Mouse (Mus musculus): ENCODE data around the gene Gm5129. TPM values are rescaled to one million over a fixed set of nuclear protein-coding genes. Genes with fewer than 3 reads are reported as not detected.
A peak's percentile ranks its signal among the peaks of the same experiment; 100 is the strongest.
"Not testable (repeated sequence)": the region's sequence is repeated elsewhere in the genome, so short reads cannot be mapped to it uniquely, and the experiment has no call there.

Gm5129 gene
- polyA plus RNA-seq, 1 experiment from 2014 or later = not detected

DNA sequence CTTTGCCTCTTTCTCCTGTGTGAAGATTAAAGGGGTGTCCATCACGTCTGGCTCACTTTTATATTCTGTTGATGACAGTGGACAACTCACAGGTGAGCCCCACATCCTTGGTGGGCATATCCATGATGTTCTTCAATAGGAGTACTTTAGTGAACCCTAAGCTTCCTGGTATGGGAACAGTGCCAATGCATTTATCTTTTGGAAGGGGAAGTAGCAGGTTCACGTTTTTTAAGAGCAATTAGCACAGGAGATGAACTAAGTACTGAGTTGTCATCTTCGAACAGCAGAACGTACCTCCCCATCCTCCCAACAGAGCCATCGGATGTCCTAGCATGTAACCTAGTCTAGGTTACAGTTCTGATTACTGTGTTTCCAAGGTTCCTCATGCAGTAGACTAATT, 23.6 kb upstream of the Gm5129 start:
- no peaks in the 10 kb centered on the region for H3K27me3 ChIP-seq
- POLR2A ChIA-PET = interaction anchor here (0.6 kb wide), 1 partner anchor 239 kb away, joined by 5 read pairs; no protein-coding TSS in a partner anchor
- no peak for ATAC-seq
- no peak for DNase-seq (ENCODE audit: low read depth, low spot score)
- in situ Hi-C loops (cut with MboI; ENCODE audit: low pct_unique_long_range_greater_than_20kb) = no loop called here
- CTCF ChIA-PET = interaction anchor here (1.1 to 1.8 kb wide), 3 partner anchors 9 to 66 kb away, joined by 3 to 5 read pairs (median 4); no protein-coding TSS in a partner anchor
- no peak for TF ChIP-seq CTCF (IDR thresholded peaks at IDR 0.05)

DNA sequence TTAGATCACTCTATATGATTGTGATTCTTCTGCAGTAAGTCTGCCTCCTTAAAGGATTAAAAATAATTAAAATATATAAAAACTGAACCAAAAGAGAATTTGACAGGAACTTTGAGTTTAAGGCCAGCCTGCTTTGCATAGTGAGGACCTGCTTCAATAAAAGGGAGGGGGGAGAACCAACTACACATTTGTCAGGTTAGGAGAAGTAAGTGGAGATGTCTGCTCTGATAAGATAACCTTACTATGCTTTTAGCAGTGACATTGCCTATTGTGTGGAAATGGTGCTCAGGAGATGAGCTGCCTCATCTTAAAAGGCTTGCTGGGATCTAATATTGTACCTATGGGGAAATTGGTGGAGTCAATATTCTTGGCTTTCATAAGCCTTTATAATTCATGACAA, 17.2 kb upstream of the Gm5129 start:
- in situ Hi-C loops (cut with MboI; ENCODE audit: low pct_unique_long_range_greater_than_20kb) = no loop called here
- ChIA-PET POLR2A (no interaction called here), CTCF (no interaction called here)
- no peaks in the 10 kb centered on the region for H3K27me3 ChIP-seq
- DNase-seq (ENCODE audit: low read depth, low spot score) (no peak), ATAC-seq (no peak)
- TF ChIP-seq CTCF (IDR thresholded peaks at IDR 0.05) = no peak

DNA sequence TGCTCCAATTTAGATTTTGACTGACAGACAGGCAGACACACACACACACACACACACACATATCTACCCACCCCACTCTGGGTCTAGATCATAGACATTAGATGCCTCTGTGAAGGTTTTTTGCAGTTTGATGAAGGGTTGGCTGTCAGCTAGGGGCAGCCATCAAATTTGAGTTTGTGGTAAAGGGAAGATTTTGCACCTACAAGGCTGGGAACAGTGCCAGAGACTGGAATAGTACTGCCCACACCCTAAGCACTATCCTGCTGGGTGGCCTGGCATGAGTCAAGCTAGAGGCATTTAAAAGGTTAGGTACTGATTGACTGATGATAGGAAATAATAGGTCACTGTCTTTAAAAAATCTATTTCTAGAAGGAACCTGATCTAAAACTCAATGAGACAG, 15.6 kb upstream of the Gm5129 start:
- ChIA-PET CTCF (interaction anchor here (0.9 to 2.1 kb wide), 7 partner anchors 9 to 63 kb away, joined by 3 to 9 read pairs (median 3); no protein-coding TSS in a partner anchor), POLR2A (no interaction called here)
- no peak for ATAC-seq
- in situ Hi-C loops (cut with MboI; ENCODE audit: low pct_unique_long_range_greater_than_20kb) = no loop called here
- no peak for TF ChIP-seq CTCF (IDR thresholded peaks at IDR 0.05)
- no peak for DNase-seq (ENCODE audit: low read depth, low spot score)
- H3K27me3 ChIP-seq = no peaks in the 10 kb centered on the region

DNA sequence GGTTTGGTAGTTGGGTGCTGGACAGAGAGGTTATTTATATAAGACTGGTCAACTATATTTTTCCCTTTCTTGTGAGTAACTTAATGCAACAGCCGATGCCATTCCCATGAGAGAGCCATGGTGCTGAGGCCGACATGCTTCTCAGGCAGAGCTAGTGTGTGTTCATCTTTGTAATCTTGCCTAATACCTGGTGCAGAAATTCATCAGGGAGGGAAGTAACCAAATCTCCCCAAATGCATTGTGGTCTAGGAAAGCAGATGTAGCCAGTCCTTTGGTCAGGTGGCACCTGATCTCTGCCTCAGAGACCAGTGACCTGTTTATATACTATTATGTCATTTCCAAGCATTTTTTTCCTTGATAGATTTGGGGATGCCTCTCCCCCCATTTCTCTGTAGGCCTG, 11.9 kb upstream of the Gm5129 start:
- in situ Hi-C loops (cut with MboI; ENCODE audit: low pct_unique_long_range_greater_than_20kb) = no loop called here
- no peak for TF ChIP-seq CTCF (IDR thresholded peaks at IDR 0.05)
- DNase-seq (ENCODE audit: low read depth, low spot score) (no peak), ATAC-seq (no peak)
- POLR2A ChIA-PET = no interaction called here
- no peaks in the 10 kb centered on the region for H3K27me3 ChIP-seq
- CTCF ChIA-PET = no interaction called here

DNA sequence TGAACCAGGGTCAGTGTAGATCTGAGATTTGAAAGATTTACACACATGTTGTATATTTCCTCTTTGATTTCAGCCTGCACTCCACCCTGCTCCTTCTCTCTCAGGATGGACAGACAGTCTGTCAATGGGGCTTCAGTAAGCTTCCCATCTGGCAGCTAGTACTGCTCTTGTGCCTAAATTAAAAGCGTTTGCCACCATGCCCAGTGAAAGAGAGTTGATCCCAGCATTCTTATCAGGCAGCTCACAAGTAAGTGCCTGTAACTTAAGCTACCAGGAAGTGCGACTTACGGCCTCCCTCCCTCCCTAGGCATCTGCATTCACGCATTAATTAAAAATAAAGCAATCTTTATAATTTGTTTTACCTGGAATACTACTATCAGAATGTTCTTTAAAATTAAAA, 5.4 kb upstream of the Gm5129 start:
- no peak for ATAC-seq
- ChIA-PET CTCF (interaction anchor here (1.5 to 2.3 kb wide), 3 partner anchors 9 to 19 kb away, joined by 5 to 9 read pairs (median 5); no protein-coding TSS in a partner anchor), POLR2A (interaction anchor here (0.5 kb wide), 1 partner anchor 11 kb away, joined by 3 read pairs; no protein-coding TSS in a partner anchor)
- TF ChIP-seq CTCF (IDR thresholded peaks at IDR 0.05) = no peak
- no peak for DNase-seq (ENCODE audit: low read depth, low spot score)
- H3K27me3 ChIP-seq = no peaks in the 10 kb centered on the region
- in situ Hi-C loops (cut with MboI; ENCODE audit: low pct_unique_long_range_greater_than_20kb) = no loop called here

DNA sequence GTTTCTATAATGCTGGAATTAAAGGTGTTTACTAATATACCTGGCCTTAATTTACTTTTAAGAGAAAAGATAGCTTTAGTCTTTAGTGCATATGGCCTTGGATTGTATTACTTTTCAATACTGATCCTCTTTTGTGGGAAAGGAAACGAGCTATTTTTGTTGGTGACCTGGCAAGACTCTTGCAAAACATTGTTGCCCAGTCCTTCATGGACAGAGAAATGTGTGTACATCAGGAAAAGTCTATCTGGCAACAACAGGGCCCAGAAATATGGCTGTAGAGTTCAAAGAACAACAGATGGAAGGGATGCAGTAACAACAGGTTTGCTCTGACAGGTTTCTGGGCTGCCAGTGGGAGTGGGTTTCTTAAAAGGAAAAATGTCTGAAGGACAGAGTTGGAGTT, 4.9 kb upstream of the Gm5129 start:
- POLR2A ChIA-PET = no interaction called here
- no peak for TF ChIP-seq CTCF (IDR thresholded peaks at IDR 0.05)
- no peak for DNase-seq (ENCODE audit: low read depth, low spot score)
- no peaks in the 10 kb centered on the region for H3K27me3 ChIP-seq
- no peak for ATAC-seq
- in situ Hi-C loops (cut with MboI; ENCODE audit: low pct_unique_long_range_greater_than_20kb) = no loop called here
- CTCF ChIA-PET = interaction anchor here (1.5 to 2.3 kb wide), 3 partner anchors 8 to 19 kb away, joined by 5 to 9 read pairs (median 5); no protein-coding TSS in a partner anchor

DNA sequence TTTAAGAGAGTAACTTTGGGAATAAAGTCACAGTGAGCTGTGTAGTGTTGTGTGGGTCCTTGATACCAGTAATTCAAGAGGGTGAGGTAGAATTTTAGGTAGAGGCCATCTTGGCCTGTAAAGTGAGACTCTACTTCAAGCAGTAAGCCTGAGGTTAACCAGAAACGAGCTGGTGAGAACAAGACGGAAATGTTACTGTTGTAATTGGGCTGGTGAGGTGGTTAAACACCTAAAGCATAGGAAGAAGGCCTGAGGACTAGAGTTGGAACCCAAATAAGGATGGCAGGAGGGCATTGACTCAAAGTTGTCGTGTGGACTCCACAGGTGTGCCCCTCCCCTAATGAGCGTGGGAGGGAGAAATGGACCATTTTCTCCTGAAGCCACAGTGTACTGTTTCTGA, 2.3 kb upstream of the Gm5129 start:
- ChIA-PET CTCF (no interaction called here), POLR2A (no interaction called here)
- no peak for TF ChIP-seq CTCF (IDR thresholded peaks at IDR 0.05)
- no peak for ATAC-seq
- no peak for DNase-seq (ENCODE audit: low read depth, low spot score)
- H3K27me3 ChIP-seq = no peaks in the 10 kb centered on the region
- in situ Hi-C loops (cut with MboI; ENCODE audit: low pct_unique_long_range_greater_than_20kb) = no loop called here

DNA sequence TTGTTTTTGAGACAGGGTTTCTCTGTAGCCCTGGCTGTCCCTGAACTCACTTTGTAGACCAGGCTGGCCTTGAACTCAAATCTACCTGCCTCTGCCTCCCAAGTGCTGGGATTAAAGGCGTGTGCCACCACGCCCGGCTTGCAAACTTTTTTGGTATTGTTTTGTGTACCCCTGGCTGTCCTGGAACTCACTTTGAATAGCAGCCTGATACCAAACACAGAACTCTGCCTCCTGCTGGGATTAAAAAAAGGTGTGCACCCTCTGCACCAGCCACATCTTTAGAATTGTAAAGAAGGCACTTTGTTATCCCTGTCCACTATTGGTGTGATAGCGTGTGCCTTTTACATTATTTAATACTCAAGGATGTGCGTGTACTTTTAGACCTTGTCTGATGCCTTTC, 1.7 kb upstream of the Gm5129 start:
- POLR2A ChIA-PET = no interaction called here
- ATAC-seq = no peak
- TF ChIP-seq CTCF (IDR thresholded peaks at IDR 0.05) = no peak
- H3K27me3 ChIP-seq = no peaks in the 10 kb centered on the region
- CTCF ChIA-PET = no interaction called here
- in situ Hi-C loops (cut with MboI; ENCODE audit: low pct_unique_long_range_greater_than_20kb) = no loop called here
- no peak for DNase-seq (ENCODE audit: low read depth, low spot score)

DNA sequence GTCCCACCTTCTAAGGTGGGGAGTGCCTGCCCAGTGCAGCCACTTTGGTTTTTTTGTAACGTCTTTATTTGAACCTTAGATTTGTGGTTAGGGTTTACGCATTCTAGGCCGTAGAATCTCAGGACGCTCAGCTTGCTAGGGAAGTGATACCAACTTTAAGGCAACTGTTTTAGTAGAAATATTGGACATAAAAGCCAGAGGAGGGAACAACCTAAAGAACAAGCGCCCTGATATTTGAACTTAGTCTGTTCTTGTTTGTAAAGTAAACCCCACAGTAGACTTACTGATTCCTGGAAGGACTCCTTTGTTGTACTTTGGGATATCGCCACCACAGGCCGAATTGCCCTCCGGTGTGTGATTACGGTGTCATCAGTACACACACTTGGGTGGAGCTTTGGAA, 1.2 kb upstream of the Gm5129 start:
- TF ChIP-seq CTCF (IDR thresholded peaks at IDR 0.05) = no peak
- in situ Hi-C loops (cut with MboI; ENCODE audit: low pct_unique_long_range_greater_than_20kb) = no loop called here
- ChIA-PET CTCF (no interaction called here), POLR2A (interaction anchor here (0.6 to 1.2 kb wide), 2 partner anchors 9 to 273 kb away, joined by 3 to 6 read pairs; no protein-coding TSS in a partner anchor)
- DNase-seq (ENCODE audit: low read depth, low spot score) (no peak), ATAC-seq (no peak)
- H3K27me3 ChIP-seq = no peaks in the 10 kb centered on the region

DNA sequence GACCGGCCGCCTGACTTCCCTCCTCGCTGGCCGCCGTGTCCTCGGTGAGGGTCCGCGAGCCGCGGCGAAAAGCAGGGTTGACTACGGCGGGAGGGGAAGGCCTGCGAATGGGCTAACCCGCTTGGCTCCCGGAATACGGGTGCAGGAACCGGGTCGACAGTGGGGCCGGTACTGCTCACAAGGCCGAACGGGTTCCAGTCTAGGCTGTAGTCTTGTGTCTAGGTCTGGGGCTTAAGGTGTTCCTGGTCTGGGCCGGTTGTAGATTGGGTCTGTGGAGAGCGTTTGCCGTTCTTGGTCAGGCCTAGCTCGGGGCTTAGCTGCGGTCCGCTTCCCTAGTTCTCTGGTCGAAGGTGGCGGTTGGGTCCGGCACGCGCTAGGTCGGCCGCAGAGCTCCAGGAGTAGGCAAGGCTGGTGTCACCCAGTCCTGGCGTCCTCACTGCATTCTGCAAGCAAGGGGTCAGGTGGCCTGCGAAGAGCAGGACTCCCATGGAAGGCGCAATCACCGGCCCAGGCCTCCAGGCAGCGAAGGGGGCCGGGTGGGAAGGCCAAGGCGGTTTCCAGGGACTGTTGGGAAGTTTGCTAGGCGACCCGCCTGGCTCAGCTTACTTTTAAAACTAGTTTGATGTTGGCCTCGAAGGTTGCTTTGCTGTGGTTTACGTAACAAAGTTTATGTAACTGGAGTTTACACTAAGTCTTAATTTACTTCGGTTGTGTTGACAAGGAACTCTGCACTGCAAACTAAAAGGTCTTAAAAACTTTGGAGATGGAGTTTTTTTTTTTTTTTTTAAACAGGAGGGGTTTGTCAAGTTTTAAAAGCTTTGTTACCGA, 551 bp upstream of the Gm5129 start:
- no peak for TF ChIP-seq CTCF (IDR thresholded peaks at IDR 0.05)
- ChIA-PET CTCF (no interaction called here), POLR2A (interaction anchor here (0.6 to 1.2 kb wide), 2 partner anchors 9 to 274 kb away, joined by 3 to 6 read pairs; no protein-coding TSS in a partner anchor)
- peak; percentile 53 for ATAC-seq
- in situ Hi-C loops (cut with MboI; ENCODE audit: low pct_unique_long_range_greater_than_20kb) = no loop called here
- no peaks in the 10 kb centered on the region for H3K27me3 ChIP-seq
- no peak for DNase-seq (ENCODE audit: low read depth, low spot score)

DNA sequence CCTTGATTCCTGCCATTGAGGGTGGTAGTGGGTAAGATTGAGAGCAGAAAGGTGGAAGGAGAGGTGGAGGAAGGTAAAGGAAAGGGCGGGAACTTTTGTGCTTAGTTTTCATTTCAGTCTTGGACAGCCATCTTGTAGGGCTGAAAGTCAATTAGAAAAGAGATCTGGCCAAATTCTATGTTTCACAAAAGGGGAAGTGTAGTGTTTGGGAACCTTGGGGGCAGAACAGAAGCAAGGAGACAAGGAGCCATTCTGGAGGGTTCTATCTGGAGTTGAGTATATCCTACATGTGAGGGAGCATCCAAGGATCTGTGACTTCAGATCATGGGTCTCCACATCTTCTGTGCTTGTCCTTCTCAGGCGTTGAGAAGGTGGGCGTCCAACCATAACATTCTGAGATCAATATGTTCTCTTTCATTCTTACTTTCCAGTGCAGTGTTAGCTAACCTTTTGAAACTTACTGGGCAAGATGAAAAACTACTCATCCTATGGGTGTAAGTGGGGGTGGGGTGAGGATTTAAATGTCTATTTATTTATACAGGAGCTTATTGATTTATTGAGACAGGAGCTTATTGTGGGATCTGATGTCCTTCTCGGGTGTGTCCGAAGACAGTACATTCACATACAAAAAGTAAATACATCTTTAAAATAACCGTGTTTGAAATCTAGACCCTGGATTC, 765 bp downstream of the Gm5129 start:
- in situ Hi-C loops (cut with MboI; ENCODE audit: low pct_unique_long_range_greater_than_20kb) = no loop called here
- no peaks in the 10 kb centered on the region for H3K27me3 ChIP-seq
- DNase-seq (ENCODE audit: low read depth, low spot score) (no peak), ATAC-seq (no peak)
- TF ChIP-seq CTCF (IDR thresholded peaks at IDR 0.05) = no peak
- CTCF ChIA-PET = no interaction called here
- POLR2A ChIA-PET = interaction anchor here (1.9 kb wide), 1 partner anchor 9 kb away, joined by 7 read pairs; no protein-coding TSS in a partner anchor

DNA sequence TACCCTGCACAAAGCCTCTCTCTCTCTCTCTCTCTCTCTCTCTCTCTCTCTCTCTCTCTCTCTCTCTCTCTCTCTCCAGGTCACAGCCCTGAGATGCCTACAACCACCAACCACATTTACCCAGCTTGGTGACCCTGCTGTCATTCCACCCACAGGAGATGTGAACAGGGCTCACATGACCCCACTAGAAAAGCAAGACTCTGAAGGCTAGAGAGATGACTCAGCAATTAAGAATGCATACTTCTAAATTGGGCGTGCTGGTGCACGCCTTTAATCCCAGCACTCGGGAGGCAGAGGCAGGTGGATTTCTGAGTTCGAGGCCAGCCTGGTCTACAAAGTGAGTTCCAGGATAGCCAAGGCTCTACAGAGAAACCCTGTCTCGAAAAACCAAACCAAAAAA, 9.7 kb downstream of the Gm5129 start:
- ATAC-seq; DNase-seq (ENCODE audit: low read depth, low spot score); H3K27me3 ChIP-seq; in situ Hi-C loops (cut with MboI; ENCODE audit: low pct_unique_long_range_greater_than_20kb): not testable (repeated sequence)
- CTCF ChIA-PET = interaction anchor here (0.8 to 1.2 kb wide), 2 partner anchors 36 to 46 kb away, joined by 3 read pairs; no protein-coding TSS in a partner anchor
- POLR2A ChIA-PET = interaction anchor here (1.6 kb wide), 1 partner anchor 9 kb away, joined by 7 read pairs; the partner anchor contains the start of genes Dnajb6 and Gm5129

Data from Patski (cell line).